Mouse (Mus musculus) C2C12 (cell line): ENCODE results near the gene Pole2. TPM values are rescaled to one million over a fixed set of nuclear protein-coding genes. Genes with fewer than 3 reads are reported as not detected.

Experiments used
- H3K27me3 ChIP-seq: one replicate; pipeline ENCODE4 v1.6.1; 2011; ENCODE audit not compliant: control insufficient read depth, insufficient read depth, insufficient read length
- H3K36me3 ChIP-seq: one replicate; pipeline ENCODE4 v1.6.1; 2011; ENCODE audit not compliant: control insufficient read depth, insufficient read depth
- H3K4me3 ChIP-seq: one replicate; pipeline ENCODE4 v1.5.1; 2011; ENCODE audit warnings: mild to moderate bottlenecking, control low read depth; ENCODE audit not compliant: poor library complexity, insufficient read depth, severe bottlenecking
- H3K79me2 ChIP-seq: one replicate; pipeline ENCODE4 v1.6.1; 2011; ENCODE audit not compliant: control insufficient read depth, insufficient read depth
- H3K79me3 ChIP-seq: one replicate; pipeline ENCODE4 v1.6.1; 2011; ENCODE audit warnings: low read depth, control low read depth
- H3ac ChIP-seq: one replicate; pipeline ENCODE3; 2011; ENCODE audit warnings: low read depth; ENCODE audit not compliant: control insufficient read depth, insufficient read length
- CEBPB ChIP-seq: IDR thresholded peaks from one replicate; pipeline ENCODE4 v1.6.1; 2011; ENCODE audit warnings: low read depth, mild to moderate bottlenecking, control low read depth, moderate library complexity
- CTCF ChIP-seq: IDR thresholded peaks from one replicate; pipeline ENCODE4 v1.5.1; 2011; ENCODE audit not compliant: control insufficient read depth, insufficient read depth, insufficient read length
- FOSL1 ChIP-seq: IDR thresholded peaks from one replicate; pipeline ENCODE4 v1.8.0; 2011; ENCODE audit warnings: mild to moderate bottlenecking, low read length; ENCODE audit not compliant: poor library complexity, insufficient read depth, severe bottlenecking
- MAX ChIP-seq: IDR thresholded peaks from one replicate; pipeline ENCODE4 v1.6.1; 2011; ENCODE audit warnings: mild to moderate bottlenecking, control low read depth
- MYOD1 ChIP-seq: IDR thresholded peaks from one replicate; pipeline ENCODE4 v1.6.1; 2011; ENCODE audit warnings: low read depth; ENCODE audit not compliant: control insufficient read depth, insufficient read length
- MYOG ChIP-seq: IDR thresholded peaks from one replicate; pipeline ENCODE4 v1.6.1; 2011; ENCODE audit not compliant: control insufficient read depth, insufficient read length; ENCODE audit errors: extremely low read depth
- USF1 ChIP-seq: IDR thresholded peaks from one replicate; pipeline ENCODE4 v1.6.1; 2011; ENCODE audit warnings: low read depth, mild to moderate bottlenecking, control low read depth, moderate library complexity
- polyA plus RNA-seq: library from polyadenylated mRNA; unstranded; fragments of >200 nt; fragmentation: generic; extraction: Trizol; gene quantifications from one replicate; pipeline ENCODE4 v1.2.1, GENCODE M21; 2012; ENCODE audit warnings: missing spikeins

Pole2 gene
- polyA plus RNA-seq, 1 experiment: 14.2 TPM

DNA sequence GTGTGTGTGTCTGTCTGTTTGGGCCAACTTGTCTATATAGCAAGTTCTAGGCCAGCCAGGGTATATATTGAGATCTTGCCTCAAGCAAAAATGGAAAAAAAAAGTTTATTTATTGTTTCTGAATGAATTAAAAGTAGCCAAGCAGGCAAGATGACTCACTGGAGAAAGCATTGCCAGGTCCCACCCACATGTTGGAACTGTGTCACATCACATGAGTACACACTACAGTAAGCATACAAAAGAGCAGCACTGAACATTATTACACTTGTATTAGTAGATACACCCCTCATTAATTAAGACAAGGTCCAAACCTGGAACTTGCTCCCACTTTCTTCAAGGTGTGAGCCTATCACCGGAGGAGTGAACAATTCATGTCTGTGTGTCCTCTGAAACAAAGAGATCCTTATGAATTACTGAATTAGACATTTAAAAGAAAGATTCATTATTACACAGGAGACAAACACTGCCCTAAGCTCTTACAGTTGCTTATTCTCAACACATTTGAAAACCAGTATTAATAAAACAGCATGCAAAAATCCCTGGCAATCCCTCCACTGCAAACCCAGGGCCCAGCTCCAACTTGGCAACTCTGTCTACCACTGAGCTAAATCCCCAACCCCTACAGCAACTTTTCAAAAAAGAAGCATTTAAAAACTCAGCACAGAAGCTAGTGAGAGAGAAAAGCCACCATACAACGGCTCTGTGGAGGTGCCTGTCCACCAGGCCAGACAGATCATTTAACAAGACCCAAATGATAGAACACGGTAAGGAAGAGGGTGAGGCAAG lies 12.8 kb downstream of the Pole2 start:
- Histone ChIP-seq H3K79me2 (no peaks in the 10 kb centered on the region), H3K27me3 (no peaks in the 10 kb centered on the region), H3K4me3 (no peak overlapping the region), H3K79me3 (no peaks in the 10 kb centered on the region), H3K36me3 (peaks cover 68% of the 10 kb centered on the region), H3ac (no peak overlapping the region)
- TF ChIP-seq MAX (no peak), MYOD1 (no peak), FOSL1 (no peak), CEBPB (no peak), USF1 (no peak), MYOG (no peak)

DNA sequence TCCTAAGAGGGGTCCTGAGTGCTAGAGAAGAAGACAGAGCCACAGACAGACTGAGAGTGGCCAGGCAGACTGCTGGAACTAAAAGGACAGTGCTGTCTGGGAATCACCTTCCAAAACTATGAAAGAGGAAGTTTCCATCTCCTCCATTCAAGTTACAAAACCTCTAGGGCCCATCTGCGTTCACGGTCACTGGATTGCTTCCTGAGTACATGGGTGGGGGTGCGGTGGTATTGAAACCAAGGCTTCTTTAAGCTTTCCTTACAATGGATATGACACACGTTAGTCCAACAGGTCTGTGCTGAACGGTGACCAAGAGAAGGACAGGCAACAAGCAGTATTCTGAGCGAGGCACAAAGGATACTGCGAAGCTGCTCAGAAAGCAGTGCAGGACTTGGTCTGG lies 13.6 kb downstream of the Pole2 start:
- H3K4me3 ChIP-seq: no peak overlapping the region
- no peaks in the 10 kb centered on the region for H3K27me3 ChIP-seq
- H3K36me3 ChIP-seq: peaks cover 72% of the 10 kb centered on the region
- TF ChIP-seq FOSL1 (no peak), MYOD1 (no peak), MAX (no peak), CEBPB (no peak), MYOG (no peak), USF1 (no peak), CTCF (no peak)
- H3K79me2 ChIP-seq: no peaks in the 10 kb centered on the region
- H3K79me3 ChIP-seq: no peaks in the 10 kb centered on the region
- no peak overlapping the region for H3ac ChIP-seq

DNA sequence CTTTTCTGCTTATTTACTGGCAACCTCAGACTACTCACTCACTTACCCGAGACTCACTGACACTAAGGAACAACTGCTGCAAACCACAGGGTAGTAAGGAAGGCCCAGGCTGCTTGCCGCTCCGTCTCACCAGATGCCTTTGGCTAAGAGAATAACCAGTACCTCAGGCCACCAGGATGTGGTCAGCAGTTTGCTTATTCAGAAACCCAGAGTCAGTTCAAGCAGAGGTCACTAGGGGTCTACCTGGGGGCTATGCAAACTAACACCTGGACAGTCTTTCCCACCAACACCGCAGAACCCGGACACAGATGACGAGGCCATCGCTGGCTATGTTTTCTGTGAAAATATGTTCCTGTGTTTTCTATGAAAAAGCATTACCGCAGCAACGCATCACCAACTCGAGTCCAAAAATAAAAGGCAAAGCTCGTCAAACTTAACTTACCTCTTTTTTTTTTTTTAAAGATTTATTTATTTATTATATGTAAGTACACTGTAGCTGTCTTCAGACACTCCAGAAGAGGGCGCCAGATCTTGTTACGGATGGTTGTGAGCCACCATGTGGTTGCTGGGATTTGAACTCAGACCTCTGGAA lies 14.7 kb downstream of the Pole2 start:
- Histone ChIP-seq H3K36me3 (peaks cover 70% of the 10 kb centered on the region), H3K79me3 (no peaks in the 10 kb centered on the region), H3K27me3 (no peaks in the 10 kb centered on the region), H3ac (no peak overlapping the region), H3K79me2 (no peaks in the 10 kb centered on the region), H3K4me3 (no peak overlapping the region)
- TF ChIP-seq MAX (no peak), USF1 (no peak)

DNA sequence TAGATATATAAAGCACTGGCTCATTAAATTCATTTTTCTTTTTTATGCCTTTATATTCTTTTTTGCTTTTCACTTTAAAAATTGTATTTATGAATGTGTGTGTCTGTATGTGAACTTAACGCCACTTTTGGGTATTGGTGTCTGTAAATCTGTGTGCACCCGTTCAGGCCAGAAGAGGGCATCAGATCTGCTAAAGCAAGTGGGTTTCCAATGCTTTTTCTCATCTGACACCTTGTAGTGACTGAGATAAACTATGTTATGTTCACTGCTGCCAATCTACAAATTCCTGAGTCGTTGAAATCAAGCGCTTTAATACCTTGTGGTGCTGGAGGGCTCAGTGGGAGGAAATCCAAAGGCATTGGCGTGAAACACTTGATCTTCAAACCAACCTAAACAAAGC lies 16.9 kb downstream of the Pole2 start:
- H3K36me3 ChIP-seq: peaks cover 58% of the 10 kb centered on the region

GRCm38 (mm10) chr12:69210056-69210979 lies 17.7 kb downstream of the Pole2 start:
- H3ac ChIP-seq: no peak overlapping the region
- no peaks in the 10 kb centered on the region for H3K27me3 ChIP-seq
- H3K4me3 ChIP-seq: no peak overlapping the region
- no peaks in the 10 kb centered on the region for H3K79me3 ChIP-seq
- no peaks in the 10 kb centered on the region for H3K79me2 ChIP-seq
- peaks cover 57% of the 10 kb centered on the region for H3K36me3 ChIP-seq
- TF ChIP-seq MYOG: no peak
- no peak for TF ChIP-seq MAX
- TF ChIP-seq CEBPB: no peak
- no peak for TF ChIP-seq CTCF
- TF ChIP-seq USF1: no peak
- no peak for TF ChIP-seq MYOD1
- TF ChIP-seq FOSL1: no peak

More for the DNA sequence above, 16.9 kb downstream of the Pole2 start:
- Histone ChIP-seq H3K79me2 (no peaks in the 10 kb centered on the region), H3K4me3 (no peak overlapping the region), H3K27me3 (no peaks in the 10 kb centered on the region), H3K79me3 (no peaks in the 10 kb centered on the region), H3ac (no peak overlapping the region)
- TF ChIP-seq MYOG (no peak), FOSL1 (no peak), MYOD1 (no peak), USF1 (no peak), MAX (no peak), CTCF (no peak), CEBPB (no peak)
